Mouse (Mus musculus) cortical plate, adult 2 months (tissue): ENCODE results near the gene Zcchc13.

Experiments
- CTCF ChIP-seq: fragments of 200-500 bp; IDR thresholded peaks from 2 replicates; pipeline ENCODE4 v1.5.1; 2011; ENCODE audit warnings: mild to moderate bottlenecking, control low read depth, low read length; ENCODE audit not compliant: insufficient read depth; ENCODE audit errors: extremely low read depth
- POLR2A ChIP-seq: fragments of 200-500 bp; IDR thresholded peaks from 2 replicates; pipeline ENCODE4 v1.6.1; 2011; ENCODE audit warnings: mild to moderate bottlenecking, low read length, control low read depth; ENCODE audit not compliant: insufficient read depth; ENCODE audit errors: extremely low read depth

- TF ChIP-seq CTCF: no peak
- TF ChIP-seq POLR2A: no peak
Measured at GRCm38 (mm10) chrX:103617405-103618095, 12.8 kb upstream of the Zcchc13 start.
